Mouse (Mus musculus) kidney, postnatal 0 days (tissue): ENCODE results near the gene Dennd1a. TPM values are rescaled to one million over a fixed set of nuclear protein-coding genes. Genes with fewer than 3 reads are reported as not detected.
"Not testable (repeated sequence)": the region's sequence is repeated elsewhere in the genome, so short reads cannot be mapped to it uniquely, and the experiment has no call there.

Source experiments
- ATAC-seq: fragments of 200-750 bp; cut with Nextera tagmentation; replicated peaks from 2 replicates; pipeline ENCODE4 v1.8.0; 2017; ENCODE audit warnings: low read depth, moderate number of reproducible peaks, moderate TSS enrichment, moderate library complexity; ENCODE audit not compliant: low FRiP score
- DNase-seq: peaks from one replicate; pipeline ENCODE4 v3.0.0-alpha.2; 2016; ENCODE audit warnings: low spot score
- H3K27ac ChIP-seq: fragments of 300-500 bp; sonication (generic); 2 replicates; pipeline ENCODE4 v1.5.1; 2014; ENCODE audit warnings: mild to moderate bottlenecking
- H3K27me3 ChIP-seq: fragments of 300-500 bp; sonication (generic); 2 replicates; pipeline ENCODE4 v1.6.1; 2014; ENCODE audit warnings: low read length, mixed read lengths; ENCODE audit not compliant: insufficient read depth
- H3K36me3 ChIP-seq: fragments of 300-500 bp; sonication (generic); 2 replicates; pipeline ENCODE4 v1.6.1; 2014; ENCODE audit warnings: low read length, mixed read lengths; ENCODE audit not compliant: insufficient read depth
- H3K4me1 ChIP-seq: fragments of 300-500 bp; sonication (generic); replicated peaks from 2 replicates; pipeline ENCODE4 v1.6.1; 2014; ENCODE audit warnings: antibody characterized with exemption, low read length, mixed read lengths; ENCODE audit not compliant: insufficient read depth
- H3K4me2 ChIP-seq: fragments of 300-500 bp; sonication (generic); 2 replicates; pipeline ENCODE4 v1.6.1; 2014; ENCODE audit warnings: mild to moderate bottlenecking, low read length, moderate library complexity, mixed read lengths
- H3K4me3 ChIP-seq: fragments of 300-500 bp; sonication (generic); replicated peaks from 2 replicates; pipeline ENCODE4 v1.5.1; 2014; ENCODE audit warnings: low read depth, low read length
- H3K9ac ChIP-seq: fragments of 300-500 bp; sonication (generic); 2 replicates; pipeline ENCODE4 v1.6.1; 2014; ENCODE audit warnings: low read depth, low read length
- H3K9me3 ChIP-seq: fragments of 300-500 bp; sonication (generic); replicated peaks from 2 replicates; pipeline ENCODE4 v1.6.1; 2016; ENCODE audit warnings: low read length, inconsistent platforms, mixed read lengths
- CTCF ChIP-seq: IDR thresholded peaks from 2 replicates; pipeline ENCODE4 v1.5.1; 2016; ENCODE audit warnings: antibody characterized with exemption, low read depth, mild to moderate bottlenecking, moderate library complexity
- WGBS: fragments of 180-500 bp; shearing (Covaris S2); extraction: QIAGEN DNeasy Blood & Tissue Kit; methylation state at CpG from one replicate; pipeline ENCODE4 v1.1.7; 2014; 5-methylcytosine and 5-hydroxymethylcytosine counted together
- polyA plus RNA-seq: library from polyadenylated mRNA; unstranded; fragments of >200 nt; fragmentation: Nextera tagmentation; extraction: Ambion mirVana; gene quantifications from 2 replicates; pipeline ENCODE4 v1.2.1, GENCODE M21; 2015

Gene Dennd1a
- polyA plus RNA-seq, 1 experiment from 2014 or later, result 10.6 TPM

DNA sequence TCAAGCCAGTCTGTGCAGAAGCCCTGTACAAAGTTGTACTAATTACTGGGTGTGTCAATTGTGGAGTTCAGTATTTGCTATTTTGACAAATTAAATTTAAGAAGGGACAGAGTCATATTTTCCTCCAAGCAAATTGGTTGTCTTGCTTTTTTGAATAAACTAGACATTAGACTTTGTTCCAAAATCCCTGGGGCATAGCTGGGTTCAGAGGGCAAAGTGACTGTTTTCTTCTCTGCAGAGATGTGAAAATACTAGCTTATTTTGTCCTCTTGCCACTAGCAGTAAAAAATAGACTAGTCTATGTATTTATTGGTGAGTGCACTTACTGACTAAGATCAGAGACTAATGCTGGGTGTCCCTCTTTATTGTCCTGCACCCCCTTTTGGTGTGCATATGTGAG lies 345.4 kb downstream of the Dennd1a start:
- H3K9me3 ChIP-seq, result no peaks in the 10 kb centered on the region
- no peak overlapping the region for H3K4me2 ChIP-seq
- H3K4me1 ChIP-seq, result no peaks in the 10 kb centered on the region
- H3K27me3 ChIP-seq, result no peaks in the 10 kb centered on the region
- no peak for TF ChIP-seq CTCF
- ATAC-seq, result no peak
- no peak overlapping the region for H3K4me3 ChIP-seq
- no peak overlapping the region for H3K27ac ChIP-seq
- no peak for DNase-seq
- no peak overlapping the region for H3K9ac ChIP-seq
- no peaks in the 10 kb centered on the region for H3K36me3 ChIP-seq

- Histone ChIP-seq H3K9ac (no peak overlapping the region), H3K36me3 (no peaks in the 10 kb centered on the region), H3K4me3 (no peak overlapping the region), H3K4me1 (no peaks in the 10 kb centered on the region), H3K27ac (no peak overlapping the region), H3K9me3 (no peaks in the 10 kb centered on the region), H3K27me3 (no peaks in the 10 kb centered on the region), H3K4me2 (no peak overlapping the region)
- DNase-seq (no peak), ATAC-seq (no peak)
- WGBS, result 92% methylated on average over 4 of the region's 4 CpGs
- TF ChIP-seq CTCF, result no peak
Measured at GRCm38 (mm10) chr2:37940845-37941361, 346.3 kb downstream of the Dennd1a start.

- 92% methylated on average over 1 of the region's 1 CpGs for WGBS
- Histone ChIP-seq H3K4me2 (no peak overlapping the region), H3K36me3 (no peaks in the 10 kb centered on the region), H3K27ac (no peak overlapping the region), H3K27me3 (no peaks in the 10 kb centered on the region), H3K9me3 (no peaks in the 10 kb centered on the region), H3K9ac (no peak overlapping the region), H3K4me1 (no peaks in the 10 kb centered on the region), H3K4me3 (no peak overlapping the region)
- DNase-seq (no peak), ATAC-seq (no peak)
- no peak for TF ChIP-seq CTCF
Measured at GRCm38 (mm10) chr2:37939997-37940396, 347.2 kb downstream of the Dennd1a start.

- H3K27ac ChIP-seq, H3K27me3 ChIP-seq, H3K9me3 ChIP-seq, H3K9ac ChIP-seq, H3K4me3 ChIP-seq, H3K36me3 ChIP-seq, H3K4me2 ChIP-seq, ATAC-seq, DNase-seq, H3K4me1 ChIP-seq: not testable (repeated sequence)
- 95% methylated on average over 1 of the region's 4 CpGs for WGBS
Measured at GRCm38 (mm10) chr2:37936922-37937321, 350.3 kb downstream of the Dennd1a start.

GRCm38 (mm10) chr2:37932240-37932639 lies 354.9 kb downstream of the Dennd1a start:
- Histone ChIP-seq H3K4me2 (no peak overlapping the region), H3K4me3 (no peak overlapping the region), H3K9me3 (no peaks in the 10 kb centered on the region), H3K36me3 (no peaks in the 10 kb centered on the region), H3K9ac (no peak overlapping the region), H3K27ac (no peak overlapping the region), H3K27me3 (no peaks in the 10 kb centered on the region), H3K4me1 (no peaks in the 10 kb centered on the region)
- 100% methylated on average over 1 of the region's 1 CpGs for WGBS
- DNase-seq (no peak), ATAC-seq (no peak)
- no peak for TF ChIP-seq CTCF

DNA sequence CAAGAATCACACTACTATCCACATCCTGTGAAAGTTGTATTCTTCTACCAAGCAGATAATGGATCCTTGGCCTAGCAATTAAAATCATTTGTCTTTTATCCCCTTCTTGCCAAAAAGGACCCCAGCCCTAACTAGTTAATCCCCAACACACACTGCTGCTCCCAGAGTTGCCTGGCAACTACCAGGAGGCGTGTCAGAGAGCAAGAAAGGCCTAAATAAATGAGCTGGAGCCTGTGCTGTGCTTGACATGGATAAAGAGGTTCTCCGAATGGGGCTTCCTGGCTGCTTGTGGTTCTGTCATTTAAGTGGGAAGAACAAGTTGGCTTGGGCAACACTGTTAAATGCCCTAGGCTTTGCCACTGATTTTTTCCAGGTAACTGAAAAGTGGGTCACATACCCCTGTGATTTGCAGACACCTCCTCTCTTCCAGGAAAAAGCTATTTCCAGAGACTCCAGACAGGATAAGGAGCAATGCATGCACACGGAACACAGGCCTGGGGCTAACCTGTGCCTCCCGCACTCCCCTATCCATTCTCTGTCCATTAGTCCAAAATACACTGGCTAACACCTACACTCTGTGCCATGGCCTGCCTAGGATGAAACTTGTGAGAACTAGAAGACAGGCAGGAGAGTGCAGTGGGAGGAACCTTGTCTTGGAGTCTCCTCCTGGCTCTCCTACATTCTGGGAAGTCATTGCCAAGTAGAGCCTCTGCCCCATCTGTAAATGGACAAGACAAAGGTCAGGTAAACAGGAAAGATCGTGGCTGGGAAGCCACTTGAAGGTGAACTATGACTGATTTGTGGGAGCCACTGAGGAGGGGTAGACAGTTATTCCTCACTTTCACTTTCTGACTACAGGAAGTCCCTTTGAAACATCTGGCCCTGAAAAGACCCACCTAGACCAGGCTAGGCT lies 355.9 kb downstream of the Dennd1a start:
- DNase-seq, result no peak
- TF ChIP-seq CTCF, result no peak
- no peaks in the 10 kb centered on the region for H3K27me3 ChIP-seq
- no peak overlapping the region for H3K4me2 ChIP-seq
- WGBS, result 54% methylated on average over 5 of the region's 5 CpGs
- no peak for ATAC-seq
- H3K9ac ChIP-seq, result no peak overlapping the region
- no peaks in the 10 kb centered on the region for H3K36me3 ChIP-seq
- no peak overlapping the region for H3K27ac ChIP-seq
- no peaks in the 10 kb centered on the region for H3K9me3 ChIP-seq
- no peak overlapping the region for H3K4me3 ChIP-seq
- H3K4me1 ChIP-seq, result no peaks in the 10 kb centered on the region
